Mouse (Mus musculus): Measurements from ENCODE around the gene Cap2. TPM values are rescaled to one million over a fixed set of nuclear protein-coding genes. Genes with fewer than 3 reads are reported as not detected.

Cap2 gene
- polyA plus RNA-seq, 1 experiment, result 134 TPM

DNA sequence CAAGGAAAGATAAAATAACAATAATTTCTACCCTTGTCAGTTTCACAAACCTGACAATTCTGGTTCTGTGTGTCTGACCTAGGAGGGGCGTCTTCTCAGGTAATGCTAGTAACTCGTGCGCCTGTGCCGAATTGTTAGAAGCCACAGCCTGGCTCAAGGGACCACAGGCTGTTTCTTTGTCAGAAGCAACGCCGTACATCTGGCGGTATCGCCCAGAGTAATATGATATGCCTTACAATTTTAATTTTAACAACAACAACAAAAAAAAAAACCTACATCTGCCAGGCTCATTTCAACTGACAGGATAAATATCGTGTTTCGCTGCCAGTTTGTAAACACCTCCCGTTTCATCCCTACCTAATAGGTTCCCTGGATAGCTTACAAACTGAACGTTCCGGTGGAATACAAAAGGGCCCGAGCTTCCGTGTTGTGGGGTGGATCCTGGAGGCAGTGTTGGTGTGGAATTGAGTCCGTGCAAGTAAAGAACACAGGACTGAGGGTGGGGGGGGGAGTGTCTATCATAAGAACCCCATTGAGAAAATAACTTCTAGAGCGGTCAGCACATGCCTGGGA is 86.2 kb downstream of the Cap2 start:
- no peak overlapping the region for H3K4me3 ChIP-seq (ENCODE audit: control insufficient read depth, low read depth, low read length)
- TF ChIP-seq POLR2A (IDR thresholded peaks at IDR 0.05; ENCODE audit: control insufficient read depth, low read depth, low read length), result no peak
- no peak for TF ChIP-seq CTCF (IDR thresholded peaks at IDR 0.05; ENCODE audit: control insufficient read depth, insufficient read depth, insufficient replicate concordance, low read depth, low read length)
- no peak overlapping the region for H3K27ac ChIP-seq (ENCODE audit: control insufficient read depth, insufficient read depth, low read depth, low read length)
- no peaks in the 10 kb centered on the region for H3K36me3 ChIP-seq (ENCODE audit: control insufficient read depth, insufficient read depth, low read length)
- no peaks in the 10 kb centered on the region for H3K27me3 ChIP-seq (ENCODE audit: control insufficient read depth, insufficient read depth, low read length)
- H3K4me1 ChIP-seq (ENCODE audit: control insufficient read depth, insufficient read depth, low read length), result no peaks in the 10 kb centered on the region

- no peaks in the 10 kb centered on the region for H3K36me3 ChIP-seq (ENCODE audit: control insufficient read depth, insufficient read depth, low read length)
- H3K4me1 ChIP-seq (ENCODE audit: control insufficient read depth, insufficient read depth, low read length), result no peaks in the 10 kb centered on the region
- H3K27me3 ChIP-seq (ENCODE audit: control insufficient read depth, insufficient read depth, low read length), result no peaks in the 10 kb centered on the region
- no peak overlapping the region for H3K4me3 ChIP-seq (ENCODE audit: control insufficient read depth, low read depth, low read length)
- no peak for TF ChIP-seq POLR2A (IDR thresholded peaks at IDR 0.05; ENCODE audit: control insufficient read depth, low read depth, low read length)
- TF ChIP-seq CTCF (IDR thresholded peaks at IDR 0.05; ENCODE audit: control insufficient read depth, insufficient read depth, insufficient replicate concordance, low read depth, low read length), result no peak
- H3K27ac ChIP-seq (ENCODE audit: control insufficient read depth, insufficient read depth, low read depth, low read length), result no peak overlapping the region
Observed at GRCm38 (mm10) chr13:46588606-46589005, 87.0 kb downstream of the Cap2 start.

DNA sequence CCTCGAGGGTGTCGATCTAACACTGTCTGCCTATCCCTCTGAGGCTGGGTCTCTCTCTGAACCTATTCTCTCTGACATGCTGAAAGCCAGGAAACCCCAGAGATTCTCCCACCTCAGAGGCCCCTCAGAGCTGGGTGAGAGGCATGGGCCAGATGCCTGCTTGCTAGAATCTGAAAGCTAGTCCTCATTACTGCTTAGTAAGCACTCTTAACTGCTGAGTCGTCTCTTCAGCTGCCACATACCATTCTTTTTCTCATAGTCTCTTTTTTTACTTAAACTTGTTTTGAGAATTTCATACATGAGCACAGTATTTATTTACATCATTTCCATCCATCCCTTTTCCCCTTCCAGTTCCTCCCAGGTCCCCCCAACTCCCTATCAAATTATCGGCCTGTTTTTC is 89.2 kb downstream of the Cap2 start:
- H3K27ac ChIP-seq (ENCODE audit: control insufficient read depth, insufficient read depth, low read depth, low read length), result no peak overlapping the region
- no peaks in the 10 kb centered on the region for H3K27me3 ChIP-seq (ENCODE audit: control insufficient read depth, insufficient read depth, low read length)
- H3K4me3 ChIP-seq (ENCODE audit: control insufficient read depth, low read depth, low read length), result no peak overlapping the region
- no peak for TF ChIP-seq POLR2A (IDR thresholded peaks at IDR 0.05; ENCODE audit: control insufficient read depth, low read depth, low read length)
- no peaks in the 10 kb centered on the region for H3K4me1 ChIP-seq (ENCODE audit: control insufficient read depth, insufficient read depth, low read length)
- no peaks in the 10 kb centered on the region for H3K36me3 ChIP-seq (ENCODE audit: control insufficient read depth, insufficient read depth, low read length)

GRCm38 (mm10) chr13:46600694-46601093 is 99.0 kb downstream of the Cap2 start:
- TF ChIP-seq POLR2A (IDR thresholded peaks at IDR 0.05; ENCODE audit: control insufficient read depth, low read depth, low read length) (no peak), CTCF (IDR thresholded peaks at IDR 0.05; ENCODE audit: control insufficient read depth, insufficient read depth, insufficient replicate concordance, low read depth, low read length) (no peak)

GRCm38 (mm10) chr13:46601386-46601785 is 99.7 kb downstream of the Cap2 start:
- no peak overlapping the region for H3K27ac ChIP-seq (ENCODE audit: control insufficient read depth, insufficient read depth, low read depth, low read length)
- no peaks in the 10 kb centered on the region for H3K4me1 ChIP-seq (ENCODE audit: control insufficient read depth, insufficient read depth, low read length)
- TF ChIP-seq CTCF (IDR thresholded peaks at IDR 0.05; ENCODE audit: control insufficient read depth, insufficient read depth, insufficient replicate concordance, low read depth, low read length), result no peak
- no peak for TF ChIP-seq POLR2A (IDR thresholded peaks at IDR 0.05; ENCODE audit: control insufficient read depth, low read depth, low read length)
- H3K4me3 ChIP-seq (ENCODE audit: control insufficient read depth, low read depth, low read length), result no peak overlapping the region
- no peaks in the 10 kb centered on the region for H3K36me3 ChIP-seq (ENCODE audit: control insufficient read depth, insufficient read depth, low read length)
- no peaks in the 10 kb centered on the region for H3K27me3 ChIP-seq (ENCODE audit: control insufficient read depth, insufficient read depth, low read length)

More at GRCm38 (mm10) chr13:46600694-46601093, 99.0 kb downstream of the Cap2 start:
- Histone ChIP-seq H3K27me3 (ENCODE audit: control insufficient read depth, insufficient read depth, low read length) (no peaks in the 10 kb centered on the region), H3K4me1 (ENCODE audit: control insufficient read depth, insufficient read depth, low read length) (no peaks in the 10 kb centered on the region), H3K27ac (ENCODE audit: control insufficient read depth, insufficient read depth, low read depth, low read length) (no peak overlapping the region), H3K36me3 (ENCODE audit: control insufficient read depth, insufficient read depth, low read length) (no peaks in the 10 kb centered on the region), H3K4me3 (ENCODE audit: control insufficient read depth, low read depth, low read length) (no peak overlapping the region)

- TF ChIP-seq POLR2A (IDR thresholded peaks at IDR 0.05; ENCODE audit: control insufficient read depth, low read depth, low read length), result no peak
- TF ChIP-seq CTCF (IDR thresholded peaks at IDR 0.05; ENCODE audit: control insufficient read depth, insufficient read depth, insufficient replicate concordance, low read depth, low read length), result no peak
Observed at GRCm38 (mm10) chr13:46602674-46603073, 101.0 kb downstream of the Cap2 start.

DNA sequence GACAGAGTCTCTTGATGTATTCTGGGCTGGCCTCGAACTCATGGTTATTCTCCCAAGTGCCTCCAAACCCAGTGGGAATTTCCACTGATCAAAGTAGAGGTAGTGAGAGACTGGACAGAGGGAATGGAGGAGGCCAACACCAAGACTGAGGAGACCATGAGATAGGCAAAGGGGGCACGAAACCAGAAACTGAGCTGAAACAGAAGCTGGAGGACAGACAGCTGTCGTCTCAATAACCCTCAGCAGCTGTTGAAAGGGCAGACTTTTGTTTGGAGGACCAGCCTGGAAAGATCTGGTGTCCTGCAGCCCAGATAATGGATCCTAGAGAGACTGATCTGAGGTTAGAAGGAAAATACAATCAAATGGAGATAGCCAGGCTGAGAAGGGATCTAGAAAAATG is 109.4 kb downstream of the Cap2 start:
- TF ChIP-seq CTCF (IDR thresholded peaks at IDR 0.05; ENCODE audit: control insufficient read depth, insufficient read depth, insufficient replicate concordance, low read depth, low read length), result no peak
- TF ChIP-seq POLR2A (IDR thresholded peaks at IDR 0.05; ENCODE audit: control insufficient read depth, low read depth, low read length), result no peak
- Histone ChIP-seq H3K27me3 (ENCODE audit: control insufficient read depth, insufficient read depth, low read length) (no peaks in the 10 kb centered on the region), H3K4me1 (ENCODE audit: control insufficient read depth, insufficient read depth, low read length) (peaks cover 3% of the 10 kb centered on the region)

More at GRCm38 (mm10) chr13:46602674-46603073, 101.0 kb downstream of the Cap2 start:
- Histone ChIP-seq H3K27ac (ENCODE audit: control insufficient read depth, insufficient read depth, low read depth, low read length) (no peak overlapping the region), H3K4me3 (ENCODE audit: control insufficient read depth, low read depth, low read length) (no peak overlapping the region), H3K4me1 (ENCODE audit: control insufficient read depth, insufficient read depth, low read length) (no peaks in the 10 kb centered on the region), H3K36me3 (ENCODE audit: control insufficient read depth, insufficient read depth, low read length) (no peaks in the 10 kb centered on the region), H3K27me3 (ENCODE audit: control insufficient read depth, insufficient read depth, low read length) (no peaks in the 10 kb centered on the region)

More for the DNA sequence above, 109.4 kb downstream of the Cap2 start:
- Histone ChIP-seq H3K36me3 (ENCODE audit: control insufficient read depth, insufficient read depth, low read length) (no peaks in the 10 kb centered on the region), H3K27ac (ENCODE audit: control insufficient read depth, insufficient read depth, low read depth, low read length) (no peak overlapping the region), H3K4me3 (ENCODE audit: control insufficient read depth, low read depth, low read length) (no peak overlapping the region)

All from testis, adult 2 months (tissue).